Mouse (Mus musculus): Measurements from ENCODE around the gene Dlec1. TPM values are rescaled to one million over a fixed set of nuclear protein-coding genes. Genes with fewer than 3 reads are reported as not detected.
A peak's percentile ranks its signal among the peaks of the same experiment; 100 is the strongest.

The Dlec1 gene
- 0.85 and 0.89 TPM in 2 replicates for polyA plus RNA-seq (2015; fragmentation: Nextera tagmentation; extraction: Ambion mirVana)

- 3% methylated on average over 44 of the region's 44 CpGs for WGBS
- Histone ChIP-seq H3K27ac (no peak within 1 kb of the TSS), H3K9me3 (no peaks in the 10 kb centered on the region), H3K4me3 (replicated peaks) (peak within 1 kb of the TSS; percentile 56), H3K36me3 (no peaks in the 10 kb centered on the region), H3K27me3 (replicated peaks) (no peaks in the 10 kb centered on the region), H3K9ac (peak within 1 kb of the TSS; percentile 21; the same call in 1 of the 2 replicates), H3K4me1 (peaks cover 17% of the 10 kb centered on the region), H3K4me2 (peak within 1 kb of the TSS; percentile 91)
- peak; percentile 75 for ATAC-seq (ENCODE audit: insufficient read depth, low FRiP score, low read depth)
Measured at GRCm38 (mm10) chr9:119101992-119102782, at the start of gene Dlec1. TSS of gene Dlec1 (plus strand) at chr9:119102478.

DNA sequence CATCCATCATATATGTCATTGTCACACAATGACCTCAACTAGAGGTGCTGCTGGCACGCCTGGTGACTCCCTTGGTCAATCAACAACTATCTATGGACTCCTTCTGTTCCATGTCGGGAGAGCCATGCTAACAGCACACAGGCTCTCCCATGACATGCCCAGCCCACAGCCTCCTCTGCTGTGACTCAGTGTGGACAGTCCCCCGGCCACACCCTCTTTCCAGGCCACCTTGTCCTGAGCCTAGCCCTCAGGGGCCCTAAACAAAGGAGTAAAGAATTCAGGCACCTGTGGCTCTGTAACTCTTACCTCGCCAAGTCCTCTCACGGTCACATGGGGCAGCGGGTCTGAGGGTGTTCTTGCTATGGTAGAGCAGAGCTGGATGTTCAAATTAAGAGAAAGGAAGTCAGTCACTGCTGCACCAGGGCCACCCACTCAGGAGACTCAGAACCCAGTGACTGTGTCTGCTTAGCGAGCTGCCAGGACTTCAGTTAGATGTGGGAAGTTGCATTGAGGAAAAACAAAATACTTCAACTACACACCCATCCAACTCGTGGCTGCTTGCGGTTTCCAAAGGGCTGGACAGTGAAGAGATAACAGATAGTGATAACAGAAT is 48.2 kb upstream of the Dlec1 start:
- ATAC-seq (ENCODE audit: insufficient read depth, low FRiP score, low read depth), result peak; percentile 54; the same call in 1 of the 2 replicates
- Histone ChIP-seq H3K36me3 (no peaks in the 10 kb centered on the region), H3K9ac (no peak overlapping the region), H3K4me3 (replicated peaks) (peak overlapping the region; percentile 47), H3K27ac (peak overlapping the region; percentile 67), H3K4me2 (peak overlapping the region; percentile 78), H3K9me3 (no peaks in the 10 kb centered on the region), H3K27me3 (replicated peaks) (no peaks in the 10 kb centered on the region), H3K4me1 (peaks cover 21% of the 10 kb centered on the region)
- 59% methylated on average over 9 of the region's 9 CpGs for WGBS

DNA sequence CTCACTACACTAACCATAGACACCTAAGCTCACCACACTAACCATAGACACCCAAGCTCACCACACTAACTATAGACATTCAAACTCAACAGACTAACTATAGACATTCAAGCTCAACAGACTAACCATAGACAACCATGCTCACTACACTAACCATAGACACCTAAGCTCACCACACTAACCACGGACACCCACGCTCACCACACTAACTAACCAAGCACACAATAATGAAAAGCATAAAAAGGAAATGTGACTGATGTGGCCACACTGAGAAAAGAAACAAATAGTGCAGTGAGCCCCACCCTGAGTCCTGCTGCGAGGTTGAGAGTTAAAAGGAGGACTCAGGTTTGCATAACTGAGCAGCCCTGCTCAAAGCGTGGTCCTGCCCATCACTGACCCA is 46.9 kb upstream of the Dlec1 start:
- no peaks in the 10 kb centered on the region for H3K36me3 ChIP-seq
- H3K9me3 ChIP-seq, result no peaks in the 10 kb centered on the region
- no peak overlapping the region for H3K27ac ChIP-seq
- H3K4me1 ChIP-seq, result peaks cover 21% of the 10 kb centered on the region
- WGBS, result 82% methylated on average over 4 of the region's 4 CpGs
- no peak for ATAC-seq (ENCODE audit: insufficient read depth, low FRiP score, low read depth)
- no peak overlapping the region for H3K4me2 ChIP-seq
- H3K27me3 ChIP-seq (replicated peaks), result no peaks in the 10 kb centered on the region
- H3K9ac ChIP-seq, result no peak overlapping the region
- H3K4me3 ChIP-seq (replicated peaks), result no peak overlapping the region

GRCm38 (mm10) chr9:119058245-119058644 is 44.0 kb upstream of the Dlec1 start:
- no peak for ATAC-seq (ENCODE audit: insufficient read depth, low FRiP score, low read depth)
- Histone ChIP-seq H3K27me3 (replicated peaks) (no peaks in the 10 kb centered on the region), H3K9me3 (no peaks in the 10 kb centered on the region), H3K4me1 (0 out of 2 replicates have a peak, but pooled peaks cover 9% of the 10 kb centered on the region), H3K9ac (no peak overlapping the region), H3K36me3 (no peaks in the 10 kb centered on the region), H3K4me3 (replicated peaks) (no peak overlapping the region), H3K4me2 (no peak overlapping the region), H3K27ac (no peak overlapping the region)
- 79% methylated on average over 7 of the region's 7 CpGs for WGBS

DNA sequence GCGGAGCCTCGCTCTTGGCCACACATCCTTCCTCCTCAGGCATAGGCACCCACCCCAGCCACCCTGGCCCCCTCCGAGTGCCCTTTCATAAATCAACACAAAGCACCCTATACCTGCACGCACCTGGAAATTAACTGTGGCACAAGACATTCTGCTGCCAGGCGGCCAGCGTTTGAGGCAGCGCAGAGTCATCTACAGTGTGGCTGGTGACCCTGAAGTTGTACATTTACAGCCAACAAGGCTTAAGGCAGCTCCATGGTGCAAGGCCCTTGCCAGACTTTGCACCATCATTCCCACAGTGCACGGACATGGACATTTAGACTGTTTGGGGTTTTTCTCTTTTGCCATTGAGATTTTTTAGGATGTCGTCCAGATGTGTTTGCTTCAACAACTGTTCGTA is 41.6 kb upstream of the Dlec1 start:
- H3K4me3 ChIP-seq (replicated peaks), result no peak overlapping the region
- no peak overlapping the region for H3K4me2 ChIP-seq
- no peaks in the 10 kb centered on the region for H3K9me3 ChIP-seq
- H3K27ac ChIP-seq, result no peak overlapping the region
- no peaks in the 10 kb centered on the region for H3K27me3 ChIP-seq (replicated peaks)
- H3K9ac ChIP-seq, result no peak overlapping the region
- no peaks in the 10 kb centered on the region for H3K36me3 ChIP-seq
- H3K4me1 ChIP-seq, result no peaks in the 10 kb centered on the region
- no peak for ATAC-seq (ENCODE audit: insufficient read depth, low FRiP score, low read depth)
- 86% methylated on average over 10 of the region's 10 CpGs for WGBS

DNA sequence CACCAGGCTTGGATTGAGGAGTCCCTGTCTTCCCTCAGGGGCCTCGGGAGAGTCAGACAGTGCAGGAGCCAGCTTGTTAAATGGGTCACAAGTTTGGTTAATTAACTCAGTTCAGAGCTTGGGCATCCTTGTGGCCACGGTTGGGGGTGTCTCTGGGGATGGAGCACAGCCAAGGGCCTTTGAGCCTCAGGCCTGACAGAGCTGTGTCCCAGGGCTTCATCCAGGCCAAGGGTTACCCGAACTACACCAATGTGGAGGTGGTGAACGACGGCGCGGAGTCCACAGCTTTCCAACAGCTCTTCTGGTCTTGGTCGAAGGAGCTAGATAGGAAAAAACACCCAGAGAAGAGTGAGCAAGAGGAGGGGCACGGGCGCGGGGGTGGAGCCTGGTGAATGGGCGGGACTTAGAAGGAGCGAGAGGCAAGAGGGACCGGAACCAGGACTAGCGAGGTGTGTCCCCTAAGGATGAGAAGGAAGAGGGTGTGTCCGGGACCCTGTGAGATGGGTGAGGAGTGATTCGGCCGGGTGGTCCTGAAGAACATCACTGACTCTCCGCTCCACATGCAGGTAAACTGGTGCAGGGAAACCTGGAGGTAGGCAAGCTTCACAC is 39.1 kb upstream of the Dlec1 start:
- Histone ChIP-seq H3K9me3 (no peaks in the 10 kb centered on the region), H3K4me3 (replicated peaks) (no peak overlapping the region), H3K4me1 (no peaks in the 10 kb centered on the region), H3K27me3 (replicated peaks) (no peaks in the 10 kb centered on the region), H3K27ac (no peak overlapping the region), H3K36me3 (no peaks in the 10 kb centered on the region), H3K9ac (no peak overlapping the region), H3K4me2 (0 out of 2 replicates have a peak overlapping the region, but pooled peaks have one; percentile 4)
- no peak for ATAC-seq (ENCODE audit: insufficient read depth, low FRiP score, low read depth)
- WGBS, result 34% methylated on average over 19 of the region's 19 CpGs

GRCm38 (mm10) chr9:119064296-119064695 is 38.0 kb upstream of the Dlec1 start:
- Histone ChIP-seq H3K36me3 (no peaks in the 10 kb centered on the region), H3K4me2 (no peak overlapping the region), H3K9me3 (no peaks in the 10 kb centered on the region), H3K4me3 (replicated peaks) (no peak overlapping the region), H3K9ac (no peak overlapping the region), H3K4me1 (no peaks in the 10 kb centered on the region), H3K27me3 (replicated peaks) (no peaks in the 10 kb centered on the region), H3K27ac (no peak overlapping the region)
- 52% methylated on average over 4 of the region's 4 CpGs for WGBS
- ATAC-seq (ENCODE audit: insufficient read depth, low FRiP score, low read depth), result no peak

- Histone ChIP-seq H3K27me3 (replicated peaks) (no peaks in the 10 kb centered on the region), H3K4me2 (no peak overlapping the region), H3K36me3 (peaks cover 12% of the 10 kb centered on the region), H3K4me3 (replicated peaks) (no peak overlapping the region), H3K27ac (no peak overlapping the region), H3K9me3 (no peaks in the 10 kb centered on the region), H3K9ac (no peak overlapping the region), H3K4me1 (no peaks in the 10 kb centered on the region)
- no peak for ATAC-seq (ENCODE audit: insufficient read depth, low FRiP score, low read depth)
- 8% methylated on average over 6 of the region's 6 CpGs for WGBS
Measured at GRCm38 (mm10) chr9:119067601-119068000, 34.7 kb upstream of the Dlec1 start.

GRCm38 (mm10) chr9:119068266-119068665 is 34.0 kb upstream of the Dlec1 start:
- no peak overlapping the region for H3K9ac ChIP-seq
- no peak overlapping the region for H3K4me2 ChIP-seq
- H3K27ac ChIP-seq, result no peak overlapping the region
- ATAC-seq (ENCODE audit: insufficient read depth, low FRiP score, low read depth), result no peak
- WGBS, result 84% methylated on average over 11 of the region's 11 CpGs
- H3K27me3 ChIP-seq (replicated peaks), result no peaks in the 10 kb centered on the region
- H3K4me3 ChIP-seq (replicated peaks), result no peak overlapping the region
- H3K36me3 ChIP-seq, result peaks cover 12% of the 10 kb centered on the region
- H3K4me1 ChIP-seq, result no peaks in the 10 kb centered on the region
- no peaks in the 10 kb centered on the region for H3K9me3 ChIP-seq

GRCm38 (mm10) chr9:119070173-119070825 is 32.0 kb upstream of the Dlec1 start:
- Histone ChIP-seq H3K9ac (no peak overlapping the region), H3K27me3 (replicated peaks) (no peaks in the 10 kb centered on the region), H3K4me2 (no peak overlapping the region), H3K4me3 (replicated peaks) (no peak overlapping the region), H3K36me3 (peaks cover 22% of the 10 kb centered on the region), H3K27ac (no peak overlapping the region), H3K9me3 (no peaks in the 10 kb centered on the region), H3K4me1 (no peaks in the 10 kb centered on the region)
- 78% methylated on average over 13 of the region's 13 CpGs for WGBS
- ATAC-seq (ENCODE audit: insufficient read depth, low FRiP score, low read depth), result no peak

- no peak overlapping the region for H3K4me3 ChIP-seq (replicated peaks)
- H3K36me3 ChIP-seq, result peaks cover 30% of the 10 kb centered on the region
- no peak overlapping the region for H3K4me2 ChIP-seq
- no peak overlapping the region for H3K9ac ChIP-seq
- no peaks in the 10 kb centered on the region for H3K27me3 ChIP-seq (replicated peaks)
- no peak for ATAC-seq (ENCODE audit: insufficient read depth, low FRiP score, low read depth)
- no peaks in the 10 kb centered on the region for H3K9me3 ChIP-seq
- 77% methylated on average over 9 of the region's 9 CpGs for WGBS
- H3K4me1 ChIP-seq, result 0 out of 2 replicates have a peak, but pooled peaks cover 4% of the 10 kb centered on the region
- no peak overlapping the region for H3K27ac ChIP-seq
Measured at GRCm38 (mm10) chr9:119071786-119072185, 30.5 kb upstream of the Dlec1 start.

Data from stomach, embryonic 15.5 days (tissue).